Mouse (Mus musculus): ENCODE measurements around the gene R3hdm2. TPM values are rescaled to one million over a fixed set of nuclear protein-coding genes. Genes with fewer than 3 reads are reported as not detected.

Gene R3hdm2
- total RNA-seq, 2 experiments from 2014 or later = 118 to 153 TPM

GRCm38 (mm10) chr10:127519041-127519701 lies 139.0 kb downstream of the R3hdm2 start:
- no peak overlapping the region for H3K27ac ChIP-seq
- no peak overlapping the region for H3K4me3 ChIP-seq
- no peak for TF ChIP-seq CTCF (IDR thresholded peaks at IDR 0.05)
- intact Hi-C loops (cut with DNase I) = no loop called here
- no peak for DNase-seq

DNA sequence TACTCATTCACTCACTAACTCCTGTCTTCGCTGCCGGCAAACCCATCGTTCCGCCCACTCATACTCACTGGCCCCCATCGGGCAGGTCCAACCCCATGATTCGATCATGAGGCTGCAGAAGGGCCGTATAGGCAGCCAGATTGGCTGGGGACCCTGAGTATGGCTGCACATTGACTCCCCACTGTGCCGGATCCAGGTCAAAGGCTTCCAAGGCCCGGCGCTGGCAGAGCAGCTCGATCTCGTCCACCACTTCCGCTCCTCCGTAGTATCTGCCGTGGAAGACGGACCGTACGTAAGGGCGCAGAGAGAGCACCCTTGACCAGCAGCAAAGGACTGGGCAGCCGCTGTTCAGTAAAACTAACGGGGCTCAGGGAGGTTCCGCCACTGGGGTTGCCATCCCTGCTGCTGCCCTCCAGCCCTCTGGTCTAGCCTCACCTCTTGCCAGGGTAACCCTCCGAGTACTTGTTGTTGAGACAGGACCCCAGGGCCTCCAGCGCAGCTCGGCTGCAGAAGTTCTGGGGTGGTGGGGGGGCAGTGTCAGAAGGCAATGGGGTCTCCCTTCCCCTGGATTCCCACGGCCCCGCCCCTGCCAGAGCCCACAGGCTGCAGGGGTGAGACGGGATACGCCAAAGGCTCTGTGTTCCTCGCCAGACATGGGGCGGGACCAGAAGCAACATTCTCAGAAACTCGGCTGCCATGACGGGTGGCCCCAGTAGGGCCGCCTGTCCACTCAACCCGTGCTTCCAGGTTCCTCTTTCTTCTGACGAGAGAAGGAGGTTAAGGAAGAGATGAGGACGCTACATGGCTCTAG lies 140.0 kb downstream of the R3hdm2 start:
- no peak overlapping the region for H3K27ac ChIP-seq
- TF ChIP-seq CTCF (IDR thresholded peaks at IDR 0.05) = no peak
- intact Hi-C loops (cut with DNase I) = no loop called here
- no peak for DNase-seq
- H3K4me3 ChIP-seq = no peak overlapping the region

DNA sequence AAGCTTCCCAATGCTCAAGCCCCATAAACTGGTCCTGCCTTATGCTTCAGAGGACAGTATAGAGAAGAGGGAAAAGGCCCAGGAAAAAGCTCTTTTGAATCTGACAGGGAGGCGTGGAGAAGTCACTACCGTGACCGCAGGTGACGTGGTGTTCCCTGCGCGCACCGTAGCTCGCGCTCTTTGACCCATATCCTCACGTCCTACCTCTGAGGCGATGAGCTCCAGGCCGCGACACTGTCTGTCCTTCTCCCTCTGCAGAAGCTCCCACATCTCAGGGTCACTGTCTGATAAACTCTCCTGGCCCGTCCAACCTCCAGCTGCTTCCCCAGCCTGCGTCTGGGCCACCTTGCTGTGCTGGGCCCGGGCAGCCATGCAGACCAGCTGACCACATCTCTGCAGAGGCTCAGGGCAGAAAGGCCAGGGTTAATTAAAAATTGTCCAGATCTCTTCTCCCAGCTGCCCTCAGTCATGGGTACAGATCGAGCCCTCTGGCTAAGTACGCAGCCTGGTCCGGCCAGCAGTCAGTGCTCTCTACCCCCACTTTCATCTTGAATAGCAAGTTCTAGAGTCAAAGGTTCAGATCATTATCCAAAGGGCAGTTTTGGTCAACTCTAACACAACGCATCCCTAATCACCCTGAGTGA lies 140.7 kb downstream of the R3hdm2 start:
- intact Hi-C loops (cut with DNase I) = no loop called here

GRCm38 (mm10) chr10:127521611-127522080 lies 141.5 kb downstream of the R3hdm2 start:
- intact Hi-C loops (cut with DNase I) = no loop called here
- no peak for TF ChIP-seq CTCF (IDR thresholded peaks at IDR 0.05)
- Histone ChIP-seq H3K27ac (peak overlapping the region; percentile 91), H3K4me3 (peak overlapping the region; percentile 89)
- DNase-seq = no peak

More for the DNA sequence above, 140.7 kb downstream of the R3hdm2 start:
- H3K27ac ChIP-seq = no peak overlapping the region
- DNase-seq = no peak
- no peak overlapping the region; the same call in none of the 2 replicates for H3K4me3 ChIP-seq
- TF ChIP-seq CTCF (IDR thresholded peaks at IDR 0.05) = no peak

DNA sequence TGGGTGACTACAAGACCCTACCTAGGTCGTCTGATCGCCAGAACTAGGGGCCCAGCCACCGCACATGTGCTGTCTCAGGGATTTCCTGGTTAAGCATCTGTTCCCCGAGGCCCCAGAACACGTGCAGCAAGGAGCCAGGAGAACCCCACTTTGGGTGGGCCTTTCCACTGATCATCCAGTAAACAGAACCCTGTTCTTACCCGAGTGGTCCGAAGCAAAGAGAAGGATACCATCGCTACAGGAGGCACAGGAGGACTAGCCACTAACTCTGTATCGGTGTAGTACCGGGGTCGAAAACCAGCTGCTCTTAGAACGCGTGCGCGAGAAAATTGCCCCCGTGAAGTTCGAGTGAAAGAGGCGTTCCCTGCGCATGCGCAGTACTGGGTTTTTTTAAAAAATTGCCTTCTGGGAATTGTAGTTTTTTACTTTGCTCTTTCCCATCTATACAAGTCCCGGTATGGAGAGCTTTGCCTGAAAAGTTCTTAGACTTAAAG lies 142.0 kb downstream of the R3hdm2 start, which contains the start of gene Shmt2:
Shmt2 (minus strand) TSS at position 357 of the 494 bp plus-strand sequence.
- Histone ChIP-seq H3K27ac (peak within 1 kb of the TSS; percentile 91), H3K4me3 (peak within 1 kb of the TSS; percentile 89)
- TF ChIP-seq CTCF (IDR thresholded peaks at IDR 0.05) = no peak
- DNase-seq = peak; percentile 88
- intact Hi-C loops (cut with DNase I) = no loop called here

DNA sequence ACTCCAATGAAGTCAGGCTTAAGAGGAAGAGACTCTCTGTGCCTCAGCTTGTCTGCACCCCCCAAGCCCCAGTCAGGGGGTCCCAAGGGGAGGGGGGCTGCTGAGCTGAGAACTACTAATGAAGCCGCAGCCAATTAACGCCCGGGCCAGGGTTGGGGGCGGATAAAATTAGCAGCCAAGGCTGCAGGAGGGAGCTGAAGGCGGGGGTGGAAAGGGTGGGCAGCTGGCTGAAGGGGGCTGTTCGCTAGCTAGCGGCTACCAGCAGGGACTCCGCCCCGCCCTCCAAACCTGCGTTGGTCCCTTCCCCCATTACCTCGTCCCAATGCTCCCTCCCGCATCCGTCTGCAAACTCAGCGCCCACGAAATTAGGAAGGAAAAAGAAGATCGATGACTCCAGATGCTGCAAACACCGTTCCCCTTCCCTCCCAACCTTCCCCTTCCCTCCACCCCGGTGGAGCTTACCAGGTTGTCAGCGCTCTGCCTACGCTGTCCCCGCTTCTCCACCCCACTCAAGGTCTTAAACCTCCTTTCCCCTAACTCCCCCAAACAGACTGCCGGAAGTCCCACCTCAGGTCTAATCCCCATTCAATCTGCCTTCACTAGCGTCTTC lies 144.6 kb downstream of the R3hdm2 start:
- intact Hi-C loops (cut with DNase I) = no loop called here
- Histone ChIP-seq H3K4me3 (no peak overlapping the region), H3K27ac (no peak overlapping the region)
- no peak for TF ChIP-seq CTCF (IDR thresholded peaks at IDR 0.05)
- DNase-seq = no peak

- Histone ChIP-seq H3K27ac (no peak overlapping the region), H3K4me3 (peak overlapping the region; percentile 66)
- no peak for DNase-seq
- intact Hi-C loops (cut with DNase I) = no loop called here
- no peak for TF ChIP-seq CTCF (IDR thresholded peaks at IDR 0.05)
These were observed 145.9 kb downstream of the R3hdm2 start for GRCm38 (mm10) chr10:127526048-127526447.

DNA sequence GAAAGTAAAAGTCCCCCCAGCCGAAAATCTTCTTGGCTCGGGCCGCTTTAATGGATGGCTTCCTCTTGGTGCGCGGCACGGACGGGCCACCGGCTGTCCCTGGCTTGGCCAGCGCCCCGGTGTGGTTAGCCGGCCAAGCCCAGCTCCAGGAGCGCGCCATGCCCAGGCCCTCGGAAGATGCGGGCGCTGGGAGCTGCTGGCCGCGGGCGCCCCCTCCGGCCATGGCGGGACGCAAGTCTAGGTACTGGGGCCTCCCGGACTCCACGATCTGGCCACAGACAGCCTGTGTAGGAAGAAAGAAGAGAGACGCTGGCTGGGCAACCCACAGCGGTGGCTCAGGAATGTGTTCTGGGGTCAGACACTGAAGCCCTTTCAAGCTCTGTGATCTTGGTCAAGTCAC lies 146.6 kb downstream of the R3hdm2 start:
- peak; percentile 85 for DNase-seq
- intact Hi-C loops (cut with DNase I) = no loop called here
- H3K27ac ChIP-seq = no peak overlapping the region
- peak overlapping the region; percentile 66 for H3K4me3 ChIP-seq
- peak; percentile 69 for TF ChIP-seq CTCF (IDR thresholded peaks at IDR 0.05)

DNA sequence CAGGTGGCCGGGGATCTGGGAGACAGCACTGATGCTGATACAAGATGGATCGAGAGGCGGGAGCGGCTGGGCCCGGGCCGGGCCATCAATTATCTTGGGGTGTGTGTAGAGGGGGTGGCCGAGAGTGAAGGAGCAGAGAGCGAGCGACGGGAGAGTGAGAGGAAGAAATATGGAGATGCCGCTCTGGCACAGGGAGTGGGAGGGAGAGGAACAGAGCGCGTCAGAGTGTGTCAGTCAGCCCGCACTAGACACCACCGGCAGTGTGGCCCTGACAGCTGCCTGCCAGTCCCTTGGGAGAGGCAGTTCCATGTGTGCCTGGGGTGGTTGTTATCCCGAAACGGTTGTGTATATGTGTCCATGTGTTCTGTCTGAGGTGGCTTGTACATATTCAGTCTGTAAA lies 147.4 kb downstream of the R3hdm2 start:
- no peak for DNase-seq
- Histone ChIP-seq H3K27ac (no peak overlapping the region), H3K4me3 (no peak overlapping the region)
- intact Hi-C loops (cut with DNase I) = no loop called here
- TF ChIP-seq CTCF (IDR thresholded peaks at IDR 0.05) = no peak

GRCm38 (mm10) chr10:127530945-127531344 lies 150.8 kb downstream of the R3hdm2 start:
- intact Hi-C loops (cut with DNase I) = no loop called here
- H3K27ac ChIP-seq = no peak overlapping the region
- TF ChIP-seq CTCF (IDR thresholded peaks at IDR 0.05) = no peak
- no peak for DNase-seq
- no peak overlapping the region for H3K4me3 ChIP-seq

- Histone ChIP-seq H3K27ac (no peak overlapping the region), H3K4me3 (no peak overlapping the region)
- intact Hi-C loops (cut with DNase I) = no loop called here
- no peak for DNase-seq
- TF ChIP-seq CTCF (IDR thresholded peaks at IDR 0.05) = no peak
These were observed 151.4 kb downstream of the R3hdm2 start for GRCm38 (mm10) chr10:127531548-127531947.
